Mouse (Mus musculus) CH12.LX (cell line): Measurements from ENCODE around the gene Pld1. TPM values are rescaled to one million over a fixed set of nuclear protein-coding genes. Genes with fewer than 3 reads are reported as not detected.

Source experiments
- DNase-seq: peaks from one replicate; pipeline ENCODE4 v3.0.0-alpha.2; 2013; ENCODE audit errors: extremely low read depth
- H3K27ac ChIP-seq: 2 replicates; pipeline ENCODE4 v1.5.1; 2012; ENCODE audit warnings: low read depth, mild to moderate bottlenecking, control low read depth, moderate library complexity; ENCODE audit not compliant: insufficient read depth
- H3K27me3 ChIP-seq: replicated peaks from 2 replicates; pipeline ENCODE3; 2012; ENCODE audit warnings: inconsistent platforms
- H3K36me3 ChIP-seq, 2 experiments: replicated peaks in 1 of 2; 2 replicates each; pipeline versions ENCODE3 to v1.6.1; 2012; ENCODE audit warnings: inconsistent platforms in 1 of 2, low read length in 1 of 2, mild to moderate bottlenecking in 1 of 2, mixed read lengths in 1 of 2, moderate library complexity in 1 of 2; ENCODE audit not compliant: control insufficient read depth in 1 of 2, insufficient read depth in 1 of 2
- H3K4me1 ChIP-seq, 2 experiments: 2 replicates each; pipeline ENCODE4 v1.6.1; 2012; ENCODE audit warnings: inconsistent platforms in 1 of 2, moderate library complexity in 1 of 2; ENCODE audit not compliant: insufficient read depth in 2 of 2, control insufficient read depth in 1 of 2
- H3K4me2 ChIP-seq: 2 replicates; pipeline ENCODE4 v1.6.1; 2012; ENCODE audit warnings: low read depth, mild to moderate bottlenecking, control low read depth; ENCODE audit not compliant: poor library complexity, insufficient read depth, severe bottlenecking
- H3K4me3 ChIP-seq, 3 experiments: fragments of 150-350 bp in 1 of 3; sonication (generic) in 1 of 3; replicated peaks in 1 of 3; 2 replicates each; pipeline versions ENCODE3 to v1.5.1; 2011 to 2012; ENCODE audit warnings: low read depth in 2 of 3, low read length in 2 of 3, mild to moderate bottlenecking in 2 of 3, moderate library complexity in 2 of 3, control low read depth in 1 of 3, improper control_type of control experiment in 1 of 3, inconsistent platforms in 1 of 3, mixed read lengths in 1 of 3; ENCODE audit not compliant: poor library complexity in 1 of 3
- H3K79me2 ChIP-seq: replicated peaks from 2 replicates; pipeline ENCODE4 v1.6.1; 2012; ENCODE audit warnings: mild to moderate bottlenecking, moderate library complexity; ENCODE audit not compliant: control insufficient read depth, poor library complexity, insufficient read depth, severe bottlenecking; ENCODE audit errors: extremely low read depth
- H3K9ac ChIP-seq: 2 replicates; pipeline ENCODE4 v1.6.1; 2012; ENCODE audit warnings: low read depth, mild to moderate bottlenecking, control low read depth, moderate library complexity; ENCODE audit not compliant: insufficient read depth
- H3K9me3 ChIP-seq: replicated peaks from 2 replicates; pipeline ENCODE3; 2012; ENCODE audit warnings: low read length, inconsistent platforms, mixed read lengths
- BHLHE40 ChIP-seq: IDR thresholded peaks from 2 replicates; pipeline ENCODE4 v1.6.1; 2011; ENCODE audit warnings: mild to moderate bottlenecking, low read depth, low read length, improper control_type of control experiment
- CHD1 ChIP-seq: IDR thresholded peaks from 2 replicates; pipeline ENCODE4 v1.6.1; 2012; ENCODE audit warnings: low read depth, low read length, improper control_type of control experiment, inconsistent platforms
- CHD2 ChIP-seq: IDR thresholded peaks from 2 replicates; pipeline ENCODE4 v1.6.1; 2011; ENCODE audit warnings: low read length, improper control_type of control experiment
- E2F4 ChIP-seq: IDR thresholded peaks from 2 replicates; pipeline ENCODE4 v1.6.1; 2011; ENCODE audit warnings: low read depth, low read length, improper control_type of control experiment; ENCODE audit not compliant: insufficient replicate concordance
- ELF1 ChIP-seq: IDR thresholded peaks from 2 replicates; pipeline ENCODE4 v1.6.1; 2014; ENCODE audit warnings: low read depth, mild to moderate bottlenecking, inconsistent platforms, low read length, improper control_type of control experiment
- EP300 ChIP-seq: IDR thresholded peaks from 2 replicates; pipeline ENCODE4 v1.6.1; 2011; ENCODE audit warnings: low read length, improper control_type of control experiment
- ETS1 ChIP-seq: conservative IDR thresholded peaks from 2 replicates; pipeline ENCODE4 v1.6.1; 2012; ENCODE audit warnings: low read depth, mild to moderate bottlenecking, inconsistent platforms, low read length, improper control_type of control experiment, moderate library complexity
- IRF4 ChIP-seq: IDR thresholded peaks from 2 replicates; pipeline ENCODE4 v1.6.1; 2014; ENCODE audit warnings: low read depth, mild to moderate bottlenecking, inconsistent platforms, low read length, improper control_type of control experiment
- JUN ChIP-seq: IDR thresholded peaks from 2 replicates; pipeline ENCODE4 v1.6.1; 2011; ENCODE audit warnings: low read depth, mild to moderate bottlenecking, low read length, improper control_type of control experiment, moderate library complexity; ENCODE audit not compliant: insufficient read depth
- JUND ChIP-seq: conservative IDR thresholded peaks from 2 replicates; pipeline ENCODE4 v1.6.1; 2011; ENCODE audit warnings: low read depth, low read length, improper control_type of control experiment
- KAT2A ChIP-seq: IDR thresholded peaks from 2 replicates; pipeline ENCODE4 v1.6.1; 2012; ENCODE audit warnings: low read length, improper control_type of control experiment, inconsistent platforms; ENCODE audit not compliant: insufficient replicate concordance
- MAFK ChIP-seq: IDR thresholded peaks from 2 replicates; pipeline ENCODE4 v1.6.1; 2011; ENCODE audit warnings: low read length, improper control_type of control experiment; ENCODE audit not compliant: insufficient replicate concordance
- MAX ChIP-seq: IDR thresholded peaks from 2 replicates; pipeline ENCODE4 v1.6.1; 2011; ENCODE audit warnings: low read length, improper control_type of control experiment
- MEF2A ChIP-seq: IDR thresholded peaks from 2 replicates; pipeline ENCODE4 v1.6.1; 2014; ENCODE audit warnings: low read depth, mild to moderate bottlenecking, inconsistent platforms, low read length, improper control_type of control experiment, borderline replicate concordance
- MXI1 ChIP-seq: IDR thresholded peaks from 2 replicates; pipeline ENCODE4 v1.6.1; 2011; ENCODE audit warnings: mild to moderate bottlenecking, low read depth, low read length, improper control_type of control experiment
- MYC ChIP-seq: IDR thresholded peaks from 2 replicates; pipeline ENCODE4 v1.6.1; 2011; ENCODE audit warnings: low read depth, mild to moderate bottlenecking, improper control_type of control experiment, low read length
- NRF1 ChIP-seq: IDR thresholded peaks from 2 replicates; pipeline ENCODE4 v1.6.1; 2014; ENCODE audit warnings: low read depth, mild to moderate bottlenecking, inconsistent platforms, low read length, improper control_type of control experiment, moderate library complexity
- PAX5 ChIP-seq: IDR thresholded peaks from 2 replicates; pipeline ENCODE4 v1.6.1; 2012; ENCODE audit warnings: low read length, inconsistent platforms, mixed read lengths
- POLR2AphosphoS2 ChIP-seq: IDR thresholded peaks from 2 replicates; pipeline ENCODE4 v1.6.1; 2011; ENCODE audit warnings: low read depth, low read length, improper control_type of control experiment
- RAD21 ChIP-seq: IDR thresholded peaks from 2 replicates; pipeline ENCODE4 v1.6.1; 2011; ENCODE audit warnings: low read depth, mild to moderate bottlenecking, low read length, improper control_type of control experiment, moderate library complexity
- SIN3A ChIP-seq: IDR thresholded peaks from 2 replicates; pipeline ENCODE4 v1.6.1; 2012; ENCODE audit warnings: low read length, improper control_type of control experiment, inconsistent platforms
- TBP ChIP-seq: conservative IDR thresholded peaks from 2 replicates; pipeline ENCODE4 v1.6.1; 2011; ENCODE audit warnings: low read depth, low read length, improper control_type of control experiment
- TCF12 ChIP-seq: IDR thresholded peaks from 2 replicates; pipeline ENCODE4 v1.6.1; 2014; ENCODE audit warnings: low read depth, mild to moderate bottlenecking, inconsistent platforms, low read length, improper control_type of control experiment
- USF2 ChIP-seq: conservative IDR thresholded peaks from 2 replicates; pipeline ENCODE4 v1.6.1; 2011; ENCODE audit warnings: low read depth, low read length, improper control_type of control experiment
- ZC3H11A ChIP-seq: IDR thresholded peaks from 2 replicates; pipeline ENCODE4 v1.6.1; 2012; ENCODE audit warnings: low read depth, mild to moderate bottlenecking, inconsistent platforms, low read length, improper control_type of control experiment
- ZKSCAN1 ChIP-seq: IDR thresholded peaks from 2 replicates; pipeline ENCODE4 v1.6.1; 2012; ENCODE audit warnings: low read depth, inconsistent platforms, low read length, improper control_type of control experiment, borderline replicate concordance
- ZNF384 ChIP-seq: IDR thresholded peaks from 2 replicates; pipeline ENCODE4 v1.6.1; 2012; ENCODE audit warnings: low read depth, low read length, improper control_type of control experiment, inconsistent platforms
- dilution Hi-C: fragments of 300-500 bp; cut with MboI; formaldehyde crosslinking; loops from 2 replicates; pipeline ENCODE4 v1.14.3; 2020; ENCODE audit warnings: low sequenced_read_pairs; ENCODE audit not compliant: extremely low pct_unique_long_range_greater_than_20kb, extremely low pct_ligation_motif_present
- in situ Hi-C: fragments of 300-500 bp; cut with MboI; formaldehyde crosslinking; loops from 3 replicates; pipeline ENCODE4 v1.14.3; 2019; ENCODE audit warnings: low sequenced_read_pairs, low pct_ligation_motif_present, low pct_unique_long_range_greater_than_20kb, mixed read lengths
- polyA plus RNA-seq: library from polyadenylated mRNA; unstranded; fragments of >175 nt; gene quantifications from 2 replicates; pipeline ENCODE4 v1.2.1, GENCODE M21; 2012; ENCODE audit warnings: low read depth; ENCODE audit not compliant: insufficient read length
- total RNA-seq, 2 experiments: library from RNA; depleted of rRNA; stranded (reverse); fragments of 300-350 nt in 1 of 2; fragments of >200 nt in 1 of 2; gene quantifications; 2 replicates each; pipeline ENCODE4 v1.2.3; 2012 to 2014

Pld1 gene
- total and polyA plus RNA-seq, 3 experiments: not detected

DNA sequence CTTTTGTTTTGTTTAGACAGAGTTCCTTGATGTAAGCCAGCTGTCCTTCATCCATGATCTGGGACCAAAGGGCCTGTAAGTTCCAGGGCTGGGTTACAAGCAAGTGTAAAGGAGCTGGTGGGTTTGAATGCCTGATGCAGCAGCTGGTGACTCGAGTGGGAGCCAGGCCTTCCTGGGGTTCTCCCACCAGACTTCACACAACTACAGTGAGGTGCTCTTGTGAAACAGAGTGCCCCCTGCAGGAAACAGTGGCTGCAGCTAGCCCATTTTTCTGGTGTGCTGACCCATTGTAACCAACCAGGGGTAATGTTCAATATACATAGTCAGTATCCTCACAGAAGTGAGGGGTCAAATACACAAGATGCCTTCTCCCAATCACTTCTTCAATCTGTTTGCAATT is 101.3 kb downstream of the Pld1 start:
- Histone ChIP-seq H3K4me2 (no peak overlapping the region), H3K36me3 (no peaks in the 10 kb centered on the region), H3K4me1 (no peaks in the 10 kb centered on the region), H3K9ac (no peak overlapping the region), H3K79me2 (no peaks in the 10 kb centered on the region), H3K9me3 (peaks cover 77% of the 10 kb centered on the region), H3K4me3 (no peak overlapping the region), H3K27ac (no peak overlapping the region)
- dilution Hi-C loops: no loop called here
- DNase-seq: no peak
- no peak for TF ChIP-seq TBP
- TF ChIP-seq USF2: no peak
- TF ChIP-seq ZNF384: no peak
- no peak for TF ChIP-seq ETS1
- no peak for TF ChIP-seq MEF2A
- TF ChIP-seq TCF12: no peak
- no peak for TF ChIP-seq IRF4
- TF ChIP-seq MXI1: no peak
- no peak for TF ChIP-seq ZC3H11A
- no peak for TF ChIP-seq CHD2
- no peak for TF ChIP-seq SIN3A
- no peak for TF ChIP-seq CHD1
- TF ChIP-seq ELF1: no peak
- TF ChIP-seq MYC: no peak
- no peak for TF ChIP-seq EP300
- no peak for TF ChIP-seq JUND
- TF ChIP-seq RAD21: no peak
- TF ChIP-seq NRF1: no peak
- no peak for TF ChIP-seq E2F4
- TF ChIP-seq, all 38 proteins: peak for 0
- in situ Hi-C loops: no loop called here
- no peaks in the 10 kb centered on the region for H3K27me3 ChIP-seq

DNA sequence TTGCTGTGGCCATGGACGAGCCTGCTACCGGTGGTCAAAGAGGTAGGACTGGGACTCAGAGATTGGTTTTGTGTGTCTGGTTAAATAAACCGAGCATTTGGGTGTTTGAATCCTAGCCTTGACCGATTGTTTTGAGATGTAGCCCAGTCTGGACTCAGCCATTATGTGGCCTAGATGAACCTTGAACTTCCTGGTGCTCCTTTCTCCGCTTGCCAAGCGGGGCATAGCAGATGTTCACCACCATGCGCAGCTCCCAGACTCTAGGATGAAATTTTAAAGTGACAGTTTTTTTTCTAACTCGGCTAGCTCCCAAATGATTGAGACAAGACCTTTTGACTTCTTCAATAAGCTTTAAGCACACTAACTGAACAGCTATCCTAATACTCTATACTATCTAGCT is 102.7 kb downstream of the Pld1 start:
- in situ Hi-C loops (no loop called here), dilution Hi-C loops (no loop called here)
- Histone ChIP-seq H3K9me3 (peaks cover 74% of the 10 kb centered on the region), H3K27ac (no peak overlapping the region), H3K36me3 (no peaks in the 10 kb centered on the region), H3K79me2 (no peaks in the 10 kb centered on the region), H3K4me3 (no peak overlapping the region), H3K9ac (no peak overlapping the region), H3K27me3 (no peaks in the 10 kb centered on the region), H3K4me1 (no peaks in the 10 kb centered on the region), H3K4me2 (no peak overlapping the region)
- TF ChIP-seq E2F4 (no peak), PAX5 (no peak), ZC3H11A (no peak), CHD1 (no peak), SIN3A (no peak), ZKSCAN1 (no peak), KAT2A (no peak), JUN (no peak), MAFK (no peak), MAX (no peak), CHD2 (no peak), BHLHE40 (no peak), ELF1 (no peak), ETS1 (no peak), ZNF384 (no peak), POLR2AphosphoS2 (no peak)
- DNase-seq: no peak
